Mouse (Mus musculus) lung, postnatal 4 days (tissue): ENCODE measurements around the gene Atp6v1b1.

Source experiments
- DNase-seq, 2 experiments: peaks; one replicate each; pipeline ENCODE4 v3.0.0; 2021

Gene Atp6v1b1

DNA sequence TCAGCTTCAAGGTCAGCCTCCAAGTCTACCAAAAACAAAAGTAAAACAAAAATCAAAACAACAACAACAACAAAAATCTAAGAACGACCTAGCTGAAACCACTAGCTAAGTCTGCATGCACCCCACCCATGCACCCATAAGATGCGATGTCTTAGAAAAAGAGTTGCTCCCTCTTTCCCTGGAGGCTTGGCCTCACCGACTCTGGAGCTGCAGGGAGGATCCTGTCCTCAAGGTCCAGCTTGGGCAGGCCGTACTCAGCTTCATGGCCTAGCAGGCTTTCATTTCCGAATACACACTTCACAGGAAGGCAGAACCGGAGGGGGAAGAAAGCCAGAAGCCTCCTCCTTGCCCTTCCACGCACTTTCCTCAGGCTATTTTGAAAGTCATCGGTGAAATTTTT is 25.8 kb upstream of the Atp6v1b1 start:
- DNase-seq: no peak

DNA sequence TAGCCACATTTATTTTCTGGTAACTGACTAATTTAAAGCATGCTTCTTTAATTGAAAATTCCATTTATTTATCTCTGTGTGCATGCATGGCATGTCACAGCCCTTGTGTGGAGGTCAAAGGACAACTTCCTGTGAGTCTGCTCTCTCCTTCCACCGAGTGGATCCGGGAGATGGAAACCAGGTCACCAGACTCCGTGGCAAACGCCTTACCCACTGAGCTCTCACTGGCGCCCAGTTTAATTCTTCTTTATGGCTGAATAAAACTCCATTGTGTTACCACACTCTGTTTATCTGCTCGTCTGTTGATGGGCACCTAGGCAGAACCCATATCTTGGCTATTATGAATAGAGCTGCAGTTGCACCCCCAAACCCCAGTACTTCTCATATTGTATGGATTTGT is 20.3 kb upstream of the Atp6v1b1 start:
- no peak for DNase-seq

DNA sequence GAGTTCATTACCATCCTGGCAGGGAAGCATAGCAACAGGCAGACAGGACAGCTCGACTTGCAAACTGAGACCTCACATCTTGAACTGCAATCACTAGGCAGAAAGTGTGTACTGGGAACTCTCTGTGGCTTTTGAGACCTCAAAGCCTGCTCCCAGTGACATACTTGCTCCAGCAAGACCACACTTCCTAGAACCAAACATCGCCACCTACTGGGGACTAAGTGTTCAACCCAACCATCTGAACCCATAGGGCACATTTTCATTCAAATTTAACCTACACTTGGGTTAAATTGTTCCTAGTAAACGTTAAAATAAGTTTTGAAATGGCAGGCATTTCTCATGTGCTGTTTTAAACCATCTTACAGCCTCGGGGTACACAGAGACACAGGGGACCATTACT is 15.6 kb upstream of the Atp6v1b1 start:
- DNase-seq: no peak

DNA sequence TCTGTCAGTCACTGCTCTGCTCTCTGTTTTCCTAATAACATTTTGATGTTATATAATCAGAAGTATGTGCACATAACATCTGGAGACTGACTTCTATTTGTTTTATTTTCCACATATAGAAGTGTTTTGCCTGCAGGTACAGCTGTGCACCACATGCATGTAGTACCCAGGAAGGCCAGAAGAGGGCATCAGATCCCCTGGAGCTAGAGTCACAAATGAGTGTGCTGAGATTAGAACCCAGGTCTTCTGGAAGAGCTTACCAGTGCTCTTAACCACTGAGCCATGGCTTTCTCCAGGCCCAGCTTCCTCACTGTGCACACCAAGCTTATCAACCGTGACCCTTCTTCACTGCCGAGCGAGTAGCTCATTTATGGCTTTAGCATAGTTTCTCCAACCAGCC is 14.3 kb upstream of the Atp6v1b1 start:
- DNase-seq: peak in 1 of 2 experiments; percentile 21

DNA sequence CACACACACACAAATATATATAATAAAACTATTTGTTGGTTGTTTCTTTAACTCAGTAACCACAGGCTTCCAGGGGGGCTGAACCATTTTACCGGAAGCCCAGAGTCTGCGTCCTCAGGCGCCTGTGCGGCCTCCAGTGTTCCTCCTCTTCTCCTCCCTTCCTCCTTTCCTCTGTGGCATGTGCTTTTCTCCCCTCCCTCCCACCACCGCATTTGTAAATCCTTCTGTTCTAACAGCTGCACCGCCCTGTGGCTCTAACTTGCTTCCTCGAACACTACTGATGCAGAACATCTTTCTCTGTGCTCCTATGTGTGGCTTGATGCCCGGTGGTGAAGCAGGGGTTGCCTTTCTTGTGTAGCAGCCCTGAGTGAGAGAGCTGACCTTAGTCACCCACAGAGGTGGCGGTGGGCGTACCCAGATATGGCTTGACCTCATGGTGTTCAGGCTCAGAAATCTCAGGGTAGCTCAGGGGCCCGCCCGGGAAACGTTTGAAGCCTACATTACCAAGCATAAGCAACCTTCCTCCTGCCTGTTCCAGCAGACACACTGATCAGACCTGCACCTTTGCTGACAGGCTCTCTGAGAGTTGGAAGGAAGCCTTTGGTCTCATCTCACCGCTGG is 13.3 kb upstream of the Atp6v1b1 start:
- no peak for DNase-seq

DNA sequence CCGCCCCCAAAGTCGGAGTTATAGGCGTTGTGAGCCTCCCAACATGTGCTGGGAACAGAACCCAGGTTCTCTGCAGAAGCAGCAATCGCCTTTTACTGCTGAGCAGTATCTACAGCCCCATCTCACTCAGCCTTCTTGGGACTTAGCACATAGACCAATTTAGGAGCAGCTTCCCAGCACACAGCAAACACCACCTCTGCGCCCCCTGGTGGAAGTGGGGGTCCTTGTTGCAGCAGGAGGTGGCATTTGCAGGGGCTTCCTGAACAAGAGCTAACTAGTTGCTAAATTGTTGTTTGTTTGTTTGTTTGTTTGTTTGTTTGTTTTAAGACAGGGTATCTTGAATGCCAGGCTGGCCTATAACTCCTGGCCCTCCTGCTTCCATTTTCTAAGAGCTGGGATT is 11.7 kb upstream of the Atp6v1b1 start:
- DNase-seq: peak; percentile 69 to 79

DNA sequence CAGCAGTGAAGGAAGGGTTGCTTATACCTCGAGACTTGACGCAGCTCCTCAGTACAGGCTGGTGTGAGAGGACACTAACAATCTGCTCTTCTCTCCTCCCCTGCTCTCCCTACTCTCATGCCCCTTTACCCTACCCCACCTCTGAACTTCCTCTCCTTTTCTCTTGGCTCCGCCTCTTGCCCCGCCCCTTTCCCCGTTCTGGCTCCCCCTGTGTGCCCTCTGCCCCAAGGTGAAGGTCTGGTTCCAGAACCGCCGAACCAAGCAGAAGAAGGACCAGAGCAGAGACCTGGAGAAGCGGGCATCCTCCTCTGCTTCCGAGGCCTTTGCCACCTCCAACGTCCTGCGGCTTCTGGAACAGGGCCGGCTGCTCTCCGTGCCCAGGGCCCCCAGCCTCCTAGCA is 5.5 kb upstream of the Atp6v1b1 start:
- no peak for DNase-seq

DNA sequence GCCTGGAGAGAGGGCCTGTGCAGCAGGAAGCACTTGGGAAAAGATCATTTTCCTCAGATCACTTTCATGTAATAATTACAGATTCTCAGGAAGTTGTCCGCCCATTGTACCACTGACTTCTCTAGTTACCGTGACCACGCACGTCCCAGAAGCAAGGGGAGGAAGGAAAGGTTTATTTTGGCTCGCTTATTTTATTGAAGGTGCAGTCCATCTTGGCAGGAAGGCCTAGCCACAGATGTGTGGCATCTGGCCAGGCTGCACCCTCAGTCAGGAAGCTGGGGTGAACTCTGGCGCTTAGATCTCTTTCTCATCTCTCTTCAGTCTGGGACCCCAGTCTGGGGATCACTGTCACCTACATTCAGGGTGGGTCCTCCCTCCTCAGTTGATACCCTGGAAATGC is 4.2 kb upstream of the Atp6v1b1 start:
- DNase-seq: no peak

DNA sequence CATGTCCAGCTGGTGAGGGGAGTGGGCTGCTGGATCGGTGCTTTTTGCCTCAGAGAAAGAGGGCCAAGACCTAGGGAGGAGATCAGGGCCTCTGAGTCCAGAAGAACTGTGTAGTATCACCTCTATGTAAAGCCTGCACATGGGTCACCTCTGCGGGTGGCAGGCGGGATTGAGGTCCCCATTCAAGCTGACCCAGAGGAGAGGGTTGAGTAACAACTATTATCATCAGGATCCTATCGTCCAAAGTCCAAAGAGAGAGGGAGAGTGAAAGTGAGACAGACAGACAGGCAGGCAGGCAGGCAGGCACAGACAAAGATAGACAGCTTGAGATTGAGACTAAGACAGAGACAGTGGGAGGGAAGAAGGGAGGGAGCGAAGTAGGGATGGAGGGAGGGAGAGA is 422 bp downstream of the Atp6v1b1 start:
- no peak for DNase-seq

DNA sequence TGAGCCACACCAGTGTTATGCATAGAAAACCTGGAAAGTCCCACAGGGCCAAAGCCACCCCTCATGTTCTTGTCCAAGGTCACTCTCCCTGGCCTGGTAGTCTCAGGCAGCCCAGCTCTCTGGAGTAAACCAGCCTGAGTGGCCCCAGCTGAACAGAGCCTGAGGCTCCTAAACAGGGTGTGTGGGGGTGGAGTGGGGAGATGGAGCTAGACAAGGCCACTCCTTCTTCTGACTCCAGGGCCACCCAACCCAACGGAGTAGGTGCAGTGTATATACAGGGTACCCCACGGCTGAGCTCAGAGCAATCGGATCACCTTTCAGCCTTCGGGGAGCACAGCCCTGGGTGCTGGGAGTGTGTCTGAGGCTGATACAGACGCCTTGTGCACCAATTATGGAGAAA is 1.3 kb downstream of the Atp6v1b1 start:
- DNase-seq: no peak

DNA sequence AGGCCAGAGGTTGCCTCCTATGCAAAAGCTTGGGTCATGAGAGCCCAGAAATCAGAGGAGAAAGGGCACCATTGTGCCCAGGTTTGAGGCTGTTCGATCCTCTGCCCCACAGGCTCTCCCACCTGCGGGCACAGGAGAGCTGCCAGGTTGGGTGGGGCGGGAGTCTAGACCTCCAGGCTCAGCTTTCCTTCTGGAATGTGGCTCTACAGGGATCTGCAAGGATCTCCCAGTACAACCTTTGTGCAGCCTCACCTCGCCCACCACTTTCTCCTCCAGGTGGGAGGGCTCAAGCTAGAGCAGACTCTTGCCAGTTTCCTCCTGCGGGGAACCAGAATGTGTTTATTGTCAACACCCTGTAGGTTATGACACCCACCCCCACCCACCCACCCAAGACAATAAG is 1.8 kb downstream of the Atp6v1b1 start:
- DNase-seq: no peak

DNA sequence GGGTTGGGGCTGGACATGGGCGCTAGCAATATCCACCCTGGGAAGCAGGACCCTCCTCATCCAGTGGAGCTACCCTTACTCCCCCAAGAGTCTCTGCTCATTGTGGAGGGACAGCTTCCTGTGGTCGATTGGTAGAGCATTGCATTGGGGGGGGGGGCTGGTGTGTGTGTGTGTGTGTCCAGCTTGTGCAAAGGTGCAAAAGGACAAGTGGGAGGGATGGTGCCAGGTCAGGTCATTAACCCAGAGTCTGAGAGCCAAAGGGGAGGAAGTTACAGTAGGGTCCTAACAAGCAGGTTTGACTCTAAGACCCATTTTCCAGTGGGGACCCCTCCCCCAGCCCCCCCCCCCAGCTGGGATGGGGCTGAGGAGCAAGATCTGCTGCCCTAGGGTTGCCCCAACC is 2.7 kb downstream of the Atp6v1b1 start:
- no peak for DNase-seq

DNA sequence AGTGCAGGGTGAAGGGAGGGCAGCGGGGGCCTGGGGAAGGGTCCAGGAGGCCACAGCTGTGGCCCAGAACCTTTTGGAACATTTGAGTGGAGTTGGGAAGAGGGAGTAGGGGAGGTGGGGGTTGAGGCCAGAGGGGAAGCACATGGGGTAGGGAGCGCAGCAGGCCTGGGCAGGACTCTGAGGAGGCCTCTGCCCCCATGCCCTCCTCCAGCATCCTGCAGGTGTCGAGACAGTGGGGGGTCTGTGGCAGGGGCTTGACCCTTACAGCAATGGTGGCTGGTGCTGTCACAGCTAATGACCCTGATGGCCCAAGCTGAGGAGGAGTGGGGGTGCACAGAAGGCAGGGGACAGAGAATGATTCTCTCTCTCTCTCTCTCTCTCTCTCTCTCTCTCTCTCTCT is 6.5 kb downstream of the Atp6v1b1 start:
- no peak for DNase-seq

DNA sequence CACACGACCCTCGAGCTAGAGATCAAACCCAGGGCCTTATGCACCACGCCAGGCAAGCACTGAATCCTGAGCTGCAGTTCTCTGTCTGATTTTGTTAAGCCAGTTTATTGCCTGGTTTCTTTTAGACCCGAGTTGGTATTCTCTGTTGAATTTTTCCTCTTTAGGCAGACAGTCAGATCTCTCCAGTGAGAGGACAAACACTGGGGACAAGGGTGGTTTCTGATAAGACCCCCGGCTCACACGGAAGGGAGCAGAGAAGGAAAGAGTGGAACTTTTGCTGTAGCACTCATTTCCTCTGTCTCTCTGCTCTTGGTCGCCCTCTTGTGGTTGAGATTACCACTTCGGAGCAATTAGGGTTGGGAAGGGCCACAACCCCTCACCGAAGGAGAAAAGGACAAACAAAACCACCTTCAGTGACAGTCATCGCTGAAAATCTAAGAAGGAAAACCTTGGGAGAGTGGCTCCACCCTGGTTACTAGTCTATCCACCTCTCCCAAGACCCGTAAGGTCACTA is 7.4 kb downstream of the Atp6v1b1 start:
- DNase-seq: peak in 1 of 2 experiments; percentile 72

DNA sequence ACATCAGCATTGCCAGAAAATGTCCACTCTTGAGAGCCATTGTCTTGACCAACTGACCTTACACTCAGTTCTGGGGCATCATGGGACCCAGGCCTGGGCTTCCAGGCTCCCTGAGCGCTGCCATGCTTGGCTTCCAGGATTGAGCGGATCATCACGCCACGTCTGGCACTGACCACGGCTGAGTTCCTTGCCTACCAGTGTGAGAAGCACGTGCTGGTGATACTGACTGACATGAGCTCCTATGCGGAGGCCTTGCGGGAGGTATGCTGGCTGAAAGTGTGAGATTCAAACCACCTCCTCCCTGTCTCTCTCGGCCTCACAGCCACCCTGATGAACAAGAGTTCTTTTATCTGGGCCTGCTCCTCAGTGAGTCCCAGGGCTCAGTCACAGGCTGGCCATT is 13.3 kb downstream of the Atp6v1b1 start:
- DNase-seq: no peak

DNA sequence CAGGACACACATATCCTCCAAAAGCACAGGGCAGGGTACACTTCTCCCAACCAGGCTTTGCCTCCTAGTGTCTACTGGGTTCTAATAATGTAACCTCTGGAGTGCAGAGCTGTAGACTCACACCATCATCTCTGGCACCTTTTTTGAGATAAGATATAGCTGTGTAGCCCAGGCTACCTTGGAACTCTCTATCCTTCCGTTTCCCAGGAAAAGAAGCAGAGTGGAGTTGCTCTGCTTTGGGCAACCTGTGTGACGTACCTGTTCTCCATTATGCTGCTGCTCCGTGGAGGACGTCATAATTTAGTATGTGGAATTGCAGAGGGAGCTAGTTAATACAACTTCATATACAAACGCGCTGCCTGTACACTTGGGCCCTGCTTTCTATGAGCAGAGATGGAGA is 19.6 kb downstream of the Atp6v1b1 start, which contains the start of gene Ankrd53:
Ankrd53 (plus strand) TSS at position 301 of the 400 bp plus-strand sequence.
- no peak for DNase-seq

DNA sequence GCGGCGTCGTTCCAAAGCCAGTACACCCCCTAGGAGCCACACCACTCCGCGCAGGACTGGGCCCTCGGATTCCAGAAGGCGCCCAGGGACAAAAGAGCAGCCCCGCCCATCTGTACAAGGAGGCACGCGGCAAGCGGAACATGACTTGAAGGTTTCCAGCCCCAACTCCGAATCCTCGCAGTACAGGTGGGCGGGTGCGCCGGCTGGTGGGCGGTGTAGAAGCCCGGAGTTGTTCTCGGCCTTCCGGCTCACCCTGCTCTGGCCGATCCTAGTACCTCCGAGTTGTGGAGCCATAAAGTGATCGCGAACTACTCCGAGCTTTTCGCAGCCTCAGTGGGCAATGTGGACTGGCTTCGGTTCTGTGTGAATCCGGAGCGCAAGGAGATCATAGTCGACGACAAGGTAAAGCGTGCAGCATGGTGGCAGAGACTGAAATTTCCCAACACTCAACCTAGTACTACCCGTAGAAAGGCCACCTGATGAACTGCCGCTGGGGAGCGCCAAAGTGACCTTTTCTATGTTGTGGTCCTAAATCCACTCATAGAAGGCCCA is 20.2 kb downstream of the Atp6v1b1 start:
- peak; percentile 56 to 58 for DNase-seq

DNA sequence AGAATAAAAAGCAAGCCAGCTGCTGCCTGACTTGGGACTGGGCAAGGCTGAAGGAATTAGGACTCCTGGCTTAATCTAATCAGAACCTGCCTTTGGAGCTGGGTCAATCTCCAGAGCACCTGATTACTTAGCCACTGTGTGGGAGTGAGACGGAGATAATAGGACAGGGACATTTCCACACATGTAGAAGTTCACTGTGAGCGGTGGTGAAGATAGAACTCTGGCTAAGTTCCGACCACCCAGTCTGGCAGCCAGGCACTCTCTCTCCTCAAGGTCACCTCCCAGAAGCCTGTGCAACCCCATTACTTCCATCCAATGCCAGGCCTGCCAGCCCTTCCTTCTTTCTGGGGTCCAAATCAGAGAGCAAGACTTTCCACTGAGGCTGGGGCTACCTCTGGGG is 24.2 kb downstream of the Atp6v1b1 start:
- no peak for DNase-seq

DNA sequence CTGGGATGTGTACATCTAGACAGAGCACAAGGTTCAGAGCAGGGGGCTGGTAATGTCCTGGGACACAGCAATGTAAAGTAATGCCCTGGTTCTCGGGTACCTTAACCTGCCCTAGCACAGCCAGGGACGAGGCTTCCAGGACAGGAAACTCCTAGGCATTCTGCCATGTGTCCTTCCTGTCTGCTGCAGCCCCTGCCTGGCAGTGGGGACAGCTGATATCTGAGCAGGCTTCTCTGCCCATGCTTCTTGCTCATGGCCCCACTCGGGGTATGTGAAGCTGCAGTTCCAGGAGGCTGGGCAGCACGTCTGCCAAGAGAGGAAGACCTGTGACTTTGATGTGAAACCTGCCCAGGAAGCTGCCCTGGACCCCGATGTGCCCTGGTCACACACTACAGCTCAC is 25.7 kb downstream of the Atp6v1b1 start:
- no peak for DNase-seq

DNA sequence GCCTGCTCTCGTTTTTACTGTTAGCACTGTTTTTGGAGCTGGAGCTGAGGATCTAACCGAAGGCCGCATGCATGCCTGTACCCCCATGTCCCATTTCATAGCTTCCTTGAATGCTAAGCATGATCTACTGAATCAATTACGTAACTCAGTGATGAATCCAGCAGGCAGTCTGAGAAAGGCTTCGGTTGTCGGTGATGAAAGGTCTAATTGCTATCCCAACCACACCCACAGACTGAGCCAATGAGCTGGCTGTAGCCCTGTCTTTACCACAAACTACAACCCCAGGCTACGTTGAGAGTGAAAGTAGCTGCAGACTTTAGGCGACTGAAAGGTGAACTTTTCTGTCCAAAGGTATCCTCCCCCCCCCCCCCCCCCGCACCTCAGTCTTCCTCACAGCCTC is 31.3 kb downstream of the Atp6v1b1 start:
- no peak for DNase-seq

DNA sequence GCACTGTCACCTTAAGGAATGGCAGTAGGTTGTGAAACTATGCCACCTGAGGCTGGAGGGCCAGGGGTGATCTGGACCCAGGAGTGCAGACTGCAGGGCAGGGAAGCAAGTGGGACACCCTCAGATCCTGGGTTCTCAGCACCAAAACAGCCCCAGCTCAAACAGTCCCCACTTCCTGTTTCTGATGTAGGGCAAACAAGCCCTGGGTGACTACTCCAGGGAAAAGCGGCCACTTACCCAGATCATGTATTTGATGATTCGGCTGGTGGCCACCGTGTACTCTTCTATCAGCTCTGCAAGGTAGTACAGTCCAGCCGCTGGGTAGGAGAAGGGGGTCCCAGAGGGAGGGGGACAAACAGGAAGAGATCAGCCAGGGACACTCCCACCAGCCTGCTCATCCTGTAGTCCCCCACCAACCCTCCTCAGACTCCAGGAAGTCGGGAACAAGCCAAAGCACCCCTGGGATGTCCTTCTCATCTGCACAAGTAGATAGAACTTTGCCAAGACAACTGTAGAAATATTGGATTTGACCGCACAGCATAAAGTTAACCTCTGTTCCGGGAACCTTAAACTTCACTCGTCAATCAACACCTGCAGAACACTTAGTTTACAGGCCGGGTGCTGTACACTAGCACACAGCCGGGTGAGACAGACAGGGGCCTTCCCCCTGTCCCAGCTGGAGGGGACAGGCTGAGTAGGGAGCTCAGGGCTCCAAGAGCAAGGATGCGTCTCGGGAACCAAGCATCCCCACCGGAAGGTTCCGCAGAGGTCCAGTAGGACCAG is 32.2 kb downstream of the Atp6v1b1 start:
- peak in 1 of 2 experiments; percentile 21 for DNase-seq

DNA sequence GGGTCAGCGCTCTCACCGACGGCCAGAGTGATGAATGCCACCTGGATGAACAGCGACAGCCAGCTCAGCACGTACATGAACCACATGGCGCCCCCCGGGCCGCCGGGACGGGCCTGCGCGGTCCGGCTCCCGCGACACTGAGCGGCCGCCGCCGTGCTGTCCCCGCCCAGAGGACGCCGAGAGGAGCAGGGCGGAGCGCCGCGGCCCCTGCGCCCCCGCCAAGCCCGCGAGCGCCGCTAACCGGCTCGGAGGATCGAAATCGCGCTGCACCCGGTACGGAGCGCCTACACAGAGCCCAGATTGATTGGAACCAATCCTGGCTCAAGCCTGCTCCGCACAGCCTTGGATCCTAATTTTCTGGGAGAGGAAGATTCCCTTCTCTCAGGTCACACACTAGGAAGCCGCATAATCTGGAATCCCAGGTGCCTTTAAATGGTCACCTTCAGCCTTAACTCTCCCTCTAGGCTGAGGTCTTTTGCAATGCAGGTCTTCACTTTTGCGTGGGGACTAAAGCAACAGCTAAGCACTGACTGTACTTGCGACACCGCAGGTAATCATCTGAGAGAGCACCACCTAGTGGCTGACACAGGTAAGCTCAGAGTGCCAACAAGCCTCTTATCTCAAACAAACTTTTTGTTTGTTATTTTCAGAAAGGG is 33.0 kb downstream of the Atp6v1b1 start, which contains the start of gene Tex261:
Tex261 (minus strand) TSS at position 176 of the 656 bp plus-strand sequence.
- peak; percentile 94 to 95 for DNase-seq

DNA sequence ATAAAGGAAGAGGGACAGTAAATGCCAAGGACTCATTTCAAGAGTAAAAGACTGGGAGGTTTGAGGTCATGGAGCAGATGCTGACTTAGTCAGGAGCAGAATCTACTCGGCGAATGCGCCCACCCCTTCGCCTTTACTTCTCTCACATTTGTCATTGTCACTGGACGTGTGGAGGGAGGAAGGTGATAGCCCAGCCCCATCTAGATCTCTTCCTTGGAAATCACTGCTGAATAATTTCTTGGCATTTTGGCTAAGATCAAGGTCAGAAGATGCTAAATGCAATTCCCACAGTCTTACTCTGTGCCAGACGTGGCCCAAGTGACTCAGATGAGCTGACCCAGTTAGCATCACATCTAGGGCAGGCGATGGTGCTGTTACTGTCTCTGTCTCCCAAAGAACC is 35.5 kb downstream of the Atp6v1b1 start:
- no peak for DNase-seq
